Mouse (Mus musculus) small intestine, adult 2 months (tissue): Measurements from ENCODE around the gene Tmem179.

Experiments used
- CTCF ChIP-seq: fragments of 200-500 bp; IDR thresholded peaks from 2 replicates; pipeline ENCODE4 v1.5.1; 2012; ENCODE audit warnings: low read depth, mild to moderate bottlenecking, control low read depth, inconsistent platforms, low read length, moderate library complexity, mixed read lengths; ENCODE audit not compliant: insufficient replicate concordance, insufficient read length; ENCODE audit errors: extremely low read depth
- POLR2A ChIP-seq: fragments of 200-500 bp; IDR thresholded peaks from 2 replicates; pipeline ENCODE4 v1.6.1; 2012; ENCODE audit warnings: low read depth, mild to moderate bottlenecking, control low read depth, inconsistent platforms, low read length, moderate library complexity

- TF ChIP-seq CTCF (no peak), POLR2A (no peak)
Observed at GRCm38 (mm10) chr12:112470216-112470615, 46.3 kb downstream of the Tmem179 start.
